Mouse (Mus musculus) 3134 (cell line): ENCODE data around the gene Tnrc6b.

Source experiments
- DNase-seq: peaks from one replicate; pipeline ENCODE4 v3.0.0-alpha.2; 2011; ENCODE audit warnings: low spot score; ENCODE audit not compliant: insufficient read length; ENCODE audit errors: extremely low read depth

Gene Tnrc6b

GRCm38 (mm10) chr15:80701481-80702257 lies 9.4 kb upstream of the Tnrc6b start:
- no peak for DNase-seq

- no peak for DNase-seq
Observed at GRCm38 (mm10) chr15:80702910-80703309, 8.2 kb upstream of the Tnrc6b start.

GRCm38 (mm10) chr15:80703495-80703894 lies 7.6 kb upstream of the Tnrc6b start:
- no peak for DNase-seq

DNA sequence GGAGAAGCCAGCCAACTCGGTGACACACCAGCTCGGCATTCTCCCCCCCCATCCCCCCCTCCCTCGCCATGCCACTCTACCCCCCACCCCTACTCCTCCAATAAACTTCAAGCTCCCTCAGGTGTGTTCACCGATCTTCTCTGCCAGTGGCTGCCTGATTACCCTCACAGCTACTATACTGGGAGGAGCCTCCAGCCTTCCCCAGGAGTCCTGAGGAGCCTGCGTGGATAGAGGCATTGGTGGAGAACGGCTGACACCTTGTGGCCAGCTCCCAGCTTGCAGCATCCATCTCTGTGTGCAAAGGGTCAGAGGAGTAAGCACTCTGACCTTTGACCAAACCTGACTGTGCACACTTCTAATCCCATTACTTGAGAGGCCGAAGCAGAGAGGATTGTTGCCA lies 6.8 kb upstream of the Tnrc6b start:
- peak; percentile 62 for DNase-seq

DNA sequence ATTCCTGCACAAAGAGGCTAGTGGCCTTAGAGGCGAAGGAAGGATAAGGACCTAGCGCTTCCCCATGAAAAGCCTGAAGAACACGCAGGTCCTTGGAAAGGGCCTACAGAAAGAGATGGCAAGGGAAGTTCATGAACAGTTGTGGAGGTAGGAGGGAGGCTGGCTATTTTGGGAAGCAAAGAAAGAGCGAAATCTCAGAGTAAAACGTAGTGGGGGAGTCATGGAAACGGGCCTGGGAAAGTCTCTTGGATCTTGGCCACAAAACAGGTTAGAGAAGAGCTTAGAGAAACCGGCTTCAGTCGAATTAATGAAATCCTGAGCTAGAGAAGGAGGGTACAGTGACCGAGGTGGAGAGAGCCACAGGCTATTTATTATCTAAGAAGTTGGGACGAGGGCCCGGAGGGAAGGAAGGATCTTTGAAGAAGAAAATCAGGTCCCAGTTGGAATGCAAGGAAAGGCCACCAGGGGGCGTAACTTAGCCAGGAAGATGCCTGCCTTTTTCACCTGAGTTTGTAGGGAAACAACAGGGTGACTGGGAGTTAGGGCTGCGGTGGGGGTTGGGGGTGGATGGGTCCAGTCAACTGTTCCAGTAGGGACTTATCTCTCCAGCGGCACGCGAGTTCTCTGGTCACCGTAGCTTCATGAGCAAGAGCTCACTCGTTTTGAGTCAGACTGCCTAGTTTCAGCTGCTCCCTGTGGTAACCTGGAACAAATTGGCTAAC lies 5.1 kb upstream of the Tnrc6b start:
- peak; percentile 75 for DNase-seq

DNA sequence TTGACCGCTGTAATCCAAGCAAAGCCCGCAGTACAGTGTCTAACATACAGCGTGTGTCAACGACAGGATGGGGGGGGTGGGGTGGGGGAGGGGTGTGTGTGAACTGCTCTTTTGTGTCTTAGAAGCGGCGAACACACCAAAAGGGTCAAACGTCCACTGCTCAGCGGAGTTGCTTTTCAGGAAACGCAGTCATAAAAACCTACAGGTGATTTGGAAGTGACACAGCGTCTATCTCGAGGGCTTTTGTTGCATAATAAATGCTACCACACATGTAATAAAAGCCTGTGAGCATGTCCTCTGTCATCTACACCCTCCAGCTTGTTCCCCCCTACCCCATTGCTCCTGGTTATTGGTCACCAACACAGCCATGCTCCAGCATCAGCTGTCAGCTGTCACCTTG lies 4.5 kb upstream of the Tnrc6b start:
- no peak for DNase-seq

DNA sequence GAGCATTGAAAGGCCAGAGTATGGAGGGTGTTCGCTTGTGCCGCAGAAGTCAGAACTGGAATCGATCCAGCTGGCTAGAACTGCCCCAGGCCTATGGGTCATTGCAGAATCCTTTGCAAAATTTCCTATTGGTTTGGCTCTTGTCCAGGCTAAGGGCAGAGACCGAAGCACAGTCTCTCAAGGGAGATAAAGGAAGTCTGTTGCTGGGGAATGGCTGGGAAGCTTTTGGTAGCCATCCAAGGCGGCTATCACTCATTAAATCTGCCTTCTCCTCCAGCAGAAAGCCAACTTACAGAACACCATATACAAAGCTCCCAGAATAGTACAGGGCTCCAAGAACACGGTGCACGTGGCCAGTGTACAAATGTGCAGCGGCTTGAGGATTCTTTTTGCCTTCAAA lies 4.0 kb upstream of the Tnrc6b start:
- DNase-seq: peak; percentile 73

- DNase-seq: peak; percentile 47
Observed at GRCm38 (mm10) chr15:80709593-80709992, 1.5 kb upstream of the Tnrc6b start.

GRCm38 (mm10) chr15:80710257-80710607 lies 881 bp upstream of the Tnrc6b start:
- DNase-seq: no peak

GRCm38 (mm10) chr15:80711401-80712151 lies 463 bp downstream of the Tnrc6b start:
- peak; percentile 80 for DNase-seq

- no peak for DNase-seq
Observed at GRCm38 (mm10) chr15:80714299-80714698, 3.2 kb downstream of the Tnrc6b start.

DNA sequence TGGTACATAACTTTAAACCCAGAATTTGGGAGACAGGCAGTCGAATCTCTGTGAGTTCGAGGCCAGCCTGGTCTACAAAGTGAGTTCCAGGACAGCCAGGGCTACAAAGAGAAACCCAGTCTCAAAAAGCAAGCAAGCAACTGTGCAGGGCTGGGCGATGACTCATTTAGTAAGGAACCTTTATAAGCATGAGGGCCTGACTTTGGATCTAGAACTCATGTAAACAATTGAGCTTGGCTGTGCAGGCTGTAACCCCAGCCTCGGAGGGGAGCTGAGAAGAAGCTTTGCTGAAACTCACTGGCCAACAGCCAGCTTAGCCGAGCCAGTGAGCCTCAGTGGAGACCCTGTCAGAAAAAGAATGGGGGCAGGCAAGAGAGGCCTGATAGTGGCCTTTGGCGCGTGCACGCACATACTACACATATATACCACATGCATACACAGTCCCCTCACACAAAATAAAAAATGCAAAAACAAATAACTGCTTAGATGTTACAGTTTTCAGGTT lies 5.6 kb downstream of the Tnrc6b start:
- no peak for DNase-seq

GRCm38 (mm10) chr15:80717431-80717830 lies 6.3 kb downstream of the Tnrc6b start:
- DNase-seq: peak; percentile 34

DNA sequence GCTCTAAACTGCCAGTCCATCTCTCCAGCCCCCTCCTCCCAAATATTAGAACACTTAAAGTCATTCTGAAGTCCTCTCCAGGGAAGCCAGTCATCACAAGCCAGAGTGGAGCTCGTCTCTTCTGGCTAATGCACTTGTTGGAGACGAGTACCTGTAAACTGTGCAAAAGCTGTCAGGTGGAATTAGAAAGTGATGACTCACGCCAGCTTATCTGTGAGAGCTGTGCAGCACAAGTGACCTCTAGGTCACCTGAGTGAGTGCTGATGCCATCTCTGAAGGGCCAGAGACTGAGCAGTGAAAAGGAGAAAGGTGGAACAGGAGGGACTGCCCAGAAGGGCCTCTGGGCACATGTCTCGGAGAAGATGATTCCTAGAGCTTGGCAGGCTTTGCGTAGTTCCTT lies 9.1 kb downstream of the Tnrc6b start:
- DNase-seq: no peak

DNA sequence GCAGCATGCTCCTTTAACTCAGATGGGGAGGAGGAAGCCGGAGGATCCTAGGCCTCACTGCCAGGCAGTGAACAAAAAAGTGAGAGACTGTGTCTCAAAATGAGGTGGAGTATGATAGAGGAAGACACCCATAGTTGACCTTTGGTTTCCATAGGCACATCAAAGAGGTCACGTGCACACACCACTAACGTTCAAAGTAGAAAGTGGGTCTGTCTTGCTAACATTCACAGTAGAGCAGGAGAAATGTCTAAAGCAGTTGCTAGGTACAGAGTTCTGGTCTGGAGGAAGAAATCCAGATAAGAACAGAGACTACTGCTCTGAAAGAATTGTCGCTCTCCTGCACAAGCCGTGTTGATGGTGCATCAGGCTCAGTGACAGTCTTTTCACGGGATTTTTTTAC lies 10.7 kb downstream of the Tnrc6b start:
- DNase-seq: no peak

- no peak for DNase-seq
Observed at GRCm38 (mm10) chr15:80722366-80722765, 11.3 kb downstream of the Tnrc6b start.

DNA sequence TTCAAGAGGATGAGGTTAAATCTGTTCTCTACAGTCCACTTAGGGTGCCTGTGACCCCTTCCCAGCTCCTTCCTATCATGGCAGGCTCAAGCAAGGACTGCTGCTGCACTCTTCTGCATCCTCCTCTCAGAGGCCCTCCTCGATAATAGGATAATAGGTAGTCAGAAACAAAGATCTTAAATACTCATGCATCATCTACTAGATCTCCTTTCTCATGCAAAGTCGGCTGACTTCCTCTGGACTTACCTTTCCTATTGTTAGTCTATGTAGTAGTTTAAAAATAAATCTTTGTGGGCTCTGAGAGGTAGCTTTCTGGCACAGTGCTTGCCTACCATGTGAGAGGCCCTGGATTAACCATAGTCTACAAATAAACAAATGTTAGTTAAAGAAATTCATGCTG lies 18.4 kb downstream of the Tnrc6b start:
- DNase-seq: no peak

GRCm38 (mm10) chr15:80731043-80731442 lies 19.9 kb downstream of the Tnrc6b start:
- DNase-seq: no peak

DNA sequence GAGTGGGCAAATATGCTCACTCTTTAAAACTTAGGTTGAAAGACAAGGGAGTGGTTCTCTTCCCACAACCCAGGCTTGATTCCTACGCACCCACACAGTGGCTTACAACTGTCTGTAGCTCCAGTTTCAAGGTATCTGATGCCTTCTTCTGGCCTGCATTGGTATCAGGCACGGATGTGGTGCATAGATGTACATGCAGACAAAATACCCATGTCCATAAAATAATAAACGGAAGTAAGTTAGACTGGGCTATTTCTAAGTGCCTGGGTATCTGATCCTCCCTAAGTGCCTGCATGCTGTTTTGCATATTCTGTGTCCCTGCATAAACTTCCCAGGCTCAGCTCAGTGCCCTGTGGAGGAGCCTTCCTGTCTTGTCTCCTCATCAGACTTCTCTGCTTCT lies 20.4 kb downstream of the Tnrc6b start:
- no peak for DNase-seq

GRCm38 (mm10) chr15:80732266-80733030 lies 21.3 kb downstream of the Tnrc6b start:
- DNase-seq: no peak

- DNase-seq: no peak
Observed at GRCm38 (mm10) chr15:80735300-80735699, 24.2 kb downstream of the Tnrc6b start.
